Mouse (Mus musculus) CD4-positive, CD25-positive, alpha-beta regulatory T cell, adult 4 months (primary cell): ENCODE measurements around the gene Zfp418. TPM values are rescaled to one million over a fixed set of nuclear protein-coding genes. Genes with fewer than 3 reads are reported as not detected.
A peak's percentile ranks its signal among the peaks of the same experiment; 100 is the strongest.
"Not testable (repeated sequence)": the region's sequence is repeated elsewhere in the genome, so short reads cannot be mapped to it uniquely, and the experiment has no call there.

Source experiments
- ATAC-seq: one replicate; pipeline ENCODE4 v1.8.0; 2017
- polyA plus RNA-seq, 2 experiments: library from polyadenylated mRNA; unstranded; fragments of 100-300 nt; shearing (Covaris generic); gene quantifications; one replicate each; pipeline ENCODE4 v1.2.1; 2017

The Zfp418 gene
- polyA plus RNA-seq = 1 to 10 TPM; 3.1 to 3.5 TPM

- ATAC-seq = peak; percentile 99
These were observed at the start of gene Zfp418 for GRCm38 (mm10) chr7:7171227-7172147. Gene Zfp418 (plus strand): TSS chr7:7171330.

- peak; percentile 2 for ATAC-seq
These were observed 49.5 kb upstream of the Zfp418 start for GRCm38 (mm10) chr7:7121602-7121980.

GRCm38 (mm10) chr7:7130491-7131124 is 40.5 kb upstream of the Zfp418 start:
- ATAC-seq = peak; percentile 62

- no peak for ATAC-seq
These were observed 38.4 kb upstream of the Zfp418 start for GRCm38 (mm10) chr7:7132751-7133150.

- peak; percentile 97 for ATAC-seq
These were observed 34.7 kb upstream of the Zfp418 start, which contains the start of gene Zfp773 for GRCm38 (mm10) chr7:7136379-7136866. Gene Zfp773 (minus strand): TSS chr7:7136755.

GRCm38 (mm10) chr7:7144215-7144614 is 26.9 kb upstream of the Zfp418 start:
- no peak for ATAC-seq

GRCm38 (mm10) chr7:7145991-7146608 is 25.0 kb upstream of the Zfp418 start:
- ATAC-seq = no peak

GRCm38 (mm10) chr7:7185897-7186296 is 14.8 kb downstream of the Zfp418 start:
- ATAC-seq = no peak

GRCm38 (mm10) chr7:7187417-7188190 is 16.5 kb downstream of the Zfp418 start:
- peak; percentile 2 for ATAC-seq

GRCm38 (mm10) chr7:7188191-7188942 is 17.2 kb downstream of the Zfp418 start:
- ATAC-seq = peak; percentile 98

- ATAC-seq = not testable (repeated sequence)
These were observed 38.4 kb downstream of the Zfp418 start, which contains the start of gene Zfp772 for GRCm38 (mm10) chr7:7209313-7210151. Gene Zfp772 (minus strand): TSS chr7:7209998.

Other genes with a start within 250 kb of the Zfp418 start
- not detected for gene Aurkc, start 176.0 kb upstream of the Zfp418 start, polyA plus RNA-seq
- gene Zfp954, start 49.8 kb upstream of the Zfp418 start, polyA plus RNA-seq = 10 to 100 TPM; 29.7 to 31.6 TPM
- 10 to 100 TPM; 15.1 to 17.6 TPM for gene Zfp773, start 34.6 kb upstream of the Zfp418 start, polyA plus RNA-seq
- 1 to 10 TPM; 3.6 to 5.4 TPM for gene Zfp772, start 38.7 kb downstream of the Zfp418 start, polyA plus RNA-seq
- 1 to 10 TPM in 1 of 2 experiments, not detected in 1; 1.5 TPM for gene Vmn2r29, start 76.0 kb downstream of the Zfp418 start, polyA plus RNA-seq
- 1 to 10 TPM in 1 of 2 experiments, under 1 TPM in 1; 0.72 to 1.6 TPM for gene Gm45844, start 107.0 kb downstream of the Zfp418 start, polyA plus RNA-seq
- 10 to 100 TPM; 65.0 to 87.8 TPM for gene Clcn4, start 129.5 kb downstream of the Zfp418 start, polyA plus RNA-seq
- not detected for gene Vmn2r30, start 166.3 kb downstream of the Zfp418 start, polyA plus RNA-seq
- not detected for gene Gm45783, start 203.2 kb downstream of the Zfp418 start, polyA plus RNA-seq
- gene Vmn2r31, start 228.4 kb downstream of the Zfp418 start, polyA plus RNA-seq = under 1 TPM in 1 of 2 experiments, not detected in 1; 0.12 TPM